ENCODE assay signal across 34 mouse cellular contexts in the genomic region with DNA sequence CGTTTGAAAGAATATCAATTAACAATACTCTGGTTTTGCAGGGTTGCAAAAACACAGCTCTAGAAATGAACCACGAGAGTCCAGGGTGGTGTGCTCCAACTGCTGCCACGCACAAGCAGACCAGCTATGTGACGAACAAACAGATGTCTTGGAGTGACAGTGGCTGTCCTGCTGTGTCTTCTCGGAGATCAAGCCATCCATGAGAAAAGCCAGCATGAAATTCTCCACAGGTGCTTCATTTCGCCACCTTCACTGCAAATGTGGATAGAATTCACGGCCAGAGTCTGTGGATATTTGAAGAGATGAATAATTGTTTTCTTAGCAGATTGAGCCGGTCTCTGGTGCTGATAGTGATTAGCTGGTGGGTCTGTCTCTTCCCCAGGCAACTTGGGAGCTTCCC.
"Had no signal": no experiment of that assay in that cellular context is flagged by ENCODE, and none has a peak within 500 bp of the region (broad histone marks: within the 10 kb centered on the region; RNA-seq: fewer than 3 reads in every experiment).

No protein-coding gene starts in this region.

- H3K4me2 ChIP-seq: heart, embryonic 12.5 days; heart, embryonic 13.5 days; heart, embryonic 15.5 days; hindbrain, embryonic 12.5 days; hindbrain, embryonic 13.5 days; hindbrain, embryonic 14.5 days; hindbrain, embryonic 15.5 days; intestine, embryonic 15.5 days; kidney, embryonic 15.5 days had no signal

- H3K9ac ChIP-seq: heart, embryonic 12.5 days; heart, embryonic 13.5 days; heart, embryonic 15.5 days; hindbrain, embryonic 12.5 days; hindbrain, embryonic 13.5 days; hindbrain, embryonic 14.5 days; hindbrain, embryonic 15.5 days; intestine, embryonic 15.5 days; kidney, embryonic 15.5 days had no signal

- DNase-seq: heart, postnatal 10 days; heart, postnatal 14 days; heart, postnatal 36 days; heart, postnatal 4 days; kidney, adult 11 months; kidney, adult 18-20 months; kidney, adult 2 months; kidney, adult 8-10 months; kidney, adult 9 months; kidney, postnatal 10 days; kidney, postnatal 14 days; kidney, postnatal 25 days; kidney, postnatal 36 days; kidney, postnatal 4 days; layer of hippocampus, adult 9-11 months; layer of hippocampus, postnatal 36 days had no signal

- H3K36me3 ChIP-seq: heart, embryonic 12.5 days; heart, embryonic 13.5 days; heart, embryonic 15.5 days; hindbrain, embryonic 10.5 days; hindbrain, embryonic 12.5 days; hindbrain, embryonic 13.5 days; hindbrain, embryonic 15.5 days; intestine, embryonic 15.5 days; kidney, embryonic 15.5 days had no signal

- H3K4me1 ChIP-seq: heart, embryonic 12.5 days; heart, embryonic 13.5 days; heart, embryonic 15.5 days; hindbrain, embryonic 10.5 days had no signal

- H3K4me3 ChIP-seq: heart, embryonic 12.5 days; heart, embryonic 13.5 days; heart, embryonic 15.5 days; hindbrain, embryonic 10.5 days; hindbrain, embryonic 12.5 days; hindbrain, embryonic 13.5 days; hindbrain, embryonic 15.5 days; intestine, embryonic 15.5 days; kidney, embryonic 15.5 days; layer of hippocampus, adult 2 months; left cerebral cortex, adult 2 months had no signal

- H3K9me3 ChIP-seq: heart, embryonic 12.5 days; heart, embryonic 13.5 days; heart, embryonic 15.5 days; hindbrain, embryonic 10.5 days; hindbrain, embryonic 12.5 days; hindbrain, embryonic 13.5 days; hindbrain, embryonic 15.5 days; intestine, embryonic 15.5 days; kidney, embryonic 15.5 days had no signal

- H3K27me3 ChIP-seq: heart, embryonic 12.5 days; heart, embryonic 13.5 days; heart, embryonic 15.5 days; hindbrain, embryonic 12.5 days; hindbrain, embryonic 13.5 days; hindbrain, embryonic 15.5 days; intestine, embryonic 15.5 days; kidney, embryonic 15.5 days had no signal

- ATAC-seq: hindbrain, embryonic 16.5 days; hindbrain, postnatal 0 days; inflammation-experienced regulatory T-cells, adult 6 months; intestine, embryonic 15.5 days; intestine, embryonic 16.5 days; intestine, postnatal 0 days had no signal

- H3K27ac ChIP-seq: heart, embryonic 13.5 days; heart, embryonic 15.5 days; hindbrain, embryonic 10.5 days; hindbrain, embryonic 12.5 days; hindbrain, embryonic 13.5 days; hindbrain, embryonic 14.5 days; hindbrain, embryonic 15.5 days; hindbrain, postnatal 0 days; intestine, embryonic 15.5 days; kidney, embryonic 15.5 days; kidney, postnatal 0 days; layer of hippocampus, adult 2 months; left cerebral cortex, adult 2 months had no signal
